Mouse (Mus musculus): ENCODE data around the gene Eid1. TPM values are rescaled to one million over a fixed set of nuclear protein-coding genes. Genes with fewer than 3 reads are reported as not detected.

Eid1 gene
- polyA plus RNA-seq, 1 experiment from 2014 or later, result 426 TPM

DNA sequence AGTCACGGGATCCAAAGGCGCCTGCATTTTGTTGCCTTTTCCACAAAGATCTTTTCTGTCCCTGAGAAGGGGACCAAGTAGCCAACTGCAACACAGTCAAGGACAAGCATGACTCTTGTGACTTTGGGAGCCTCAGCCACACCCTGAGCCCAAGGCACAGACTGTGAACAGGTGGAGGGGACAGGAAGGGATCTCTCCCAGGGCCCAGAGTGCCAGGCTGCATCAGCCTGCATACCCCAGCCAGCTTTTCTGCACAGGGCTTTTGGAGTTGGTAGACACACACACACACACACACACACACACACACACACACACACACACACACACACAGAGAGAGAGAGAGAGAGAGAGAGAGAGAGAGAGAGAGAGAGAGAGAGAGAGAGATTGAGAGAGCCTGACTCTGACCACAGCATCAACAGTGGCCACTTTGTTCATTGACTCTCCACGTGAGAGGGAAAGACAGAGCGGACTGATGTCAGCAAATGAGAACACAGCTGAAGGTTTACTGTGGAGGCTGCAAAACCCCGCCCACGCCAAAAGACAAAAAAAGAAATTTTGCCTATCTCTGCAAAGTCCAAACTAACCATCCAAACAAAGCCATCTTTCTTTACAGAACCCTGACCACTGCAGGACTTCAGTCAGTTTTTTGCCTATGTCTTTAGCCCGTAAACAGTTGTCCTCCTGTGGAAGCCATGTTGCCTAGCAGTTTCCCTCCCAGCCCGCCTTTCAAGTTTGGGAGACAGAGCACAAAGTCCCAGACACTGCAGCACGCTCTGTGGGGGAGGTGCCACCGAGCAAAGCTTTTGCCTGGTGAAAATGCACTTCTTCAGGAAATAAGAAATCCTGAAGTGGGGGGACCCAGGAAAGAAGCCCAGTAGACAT is 11.9 kb downstream of the Eid1 start:
- H3K36me3 ChIP-seq (ENCODE audit: control insufficient read depth, insufficient read depth, low read length), result no peaks in the 10 kb centered on the region
- no peaks in the 10 kb centered on the region for H3K9me3 ChIP-seq (replicated peaks; ENCODE audit: control insufficient read depth, low read length)
- H3K4me3 ChIP-seq (ENCODE audit: low read depth, low read length), result no peak overlapping the region
- no peak overlapping the region for H3K4me2 ChIP-seq (ENCODE audit: low read length)
- no peak overlapping the region for H3K9ac ChIP-seq (ENCODE audit: low read length)
- no peaks in the 10 kb centered on the region for H3K4me1 ChIP-seq (ENCODE audit: control insufficient read depth, insufficient read depth, low read length)
- DNase-seq (ENCODE audit: low spot score), result no peak
- no peak for ATAC-seq
- WGBS, result 58% methylated on average over 10 of the region's 10 CpGs
- H3K27ac ChIP-seq (ENCODE audit: low read depth, low read length), result no peak overlapping the region
- no peaks in the 10 kb centered on the region for H3K27me3 ChIP-seq (replicated peaks; ENCODE audit: control insufficient read depth, insufficient read depth, low read length)

GRCm38 (mm10) chr2:125685441-125686150 is 12.7 kb downstream of the Eid1 start:
- Histone ChIP-seq H3K36me3 (ENCODE audit: control insufficient read depth, insufficient read depth, low read length) (no peaks in the 10 kb centered on the region), H3K9ac (ENCODE audit: low read length) (no peak overlapping the region), H3K27ac (ENCODE audit: low read depth, low read length) (no peak overlapping the region), H3K4me2 (ENCODE audit: low read length) (no peak overlapping the region), H3K27me3 (replicated peaks; ENCODE audit: control insufficient read depth, insufficient read depth, low read length) (no peaks in the 10 kb centered on the region), H3K4me1 (ENCODE audit: control insufficient read depth, insufficient read depth, low read length) (no peaks in the 10 kb centered on the region), H3K4me3 (ENCODE audit: low read depth, low read length) (no peak overlapping the region), H3K9me3 (replicated peaks; ENCODE audit: control insufficient read depth, low read length) (no peaks in the 10 kb centered on the region)
- ATAC-seq (no peak), DNase-seq (ENCODE audit: low spot score) (no peak)
- WGBS, result 55% methylated on average over 9 of the region's 9 CpGs

DNA sequence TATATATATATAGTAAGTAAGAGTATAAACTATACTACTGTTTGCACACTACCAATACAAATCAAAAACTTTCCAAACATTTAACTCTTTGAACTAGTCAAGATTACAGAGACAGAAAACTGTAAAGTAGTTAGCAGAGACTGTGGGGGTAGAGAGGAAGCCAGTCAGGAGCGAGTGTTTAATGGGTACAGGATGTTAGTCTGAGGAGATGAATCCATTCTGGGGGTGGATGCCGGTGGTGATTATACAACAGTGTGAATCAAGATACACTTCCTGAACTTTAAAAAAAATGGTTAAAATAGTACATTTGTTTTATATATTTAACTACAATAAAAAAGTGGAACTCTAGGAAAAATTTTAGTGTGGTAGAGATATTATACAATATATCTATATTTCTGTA is 19.1 kb downstream of the Eid1 start:
- no peak for ATAC-seq
- WGBS, result 83% methylated on average over 2 of the region's 2 CpGs
- no peaks in the 10 kb centered on the region for H3K4me1 ChIP-seq (ENCODE audit: control insufficient read depth, insufficient read depth, low read length)

DNA sequence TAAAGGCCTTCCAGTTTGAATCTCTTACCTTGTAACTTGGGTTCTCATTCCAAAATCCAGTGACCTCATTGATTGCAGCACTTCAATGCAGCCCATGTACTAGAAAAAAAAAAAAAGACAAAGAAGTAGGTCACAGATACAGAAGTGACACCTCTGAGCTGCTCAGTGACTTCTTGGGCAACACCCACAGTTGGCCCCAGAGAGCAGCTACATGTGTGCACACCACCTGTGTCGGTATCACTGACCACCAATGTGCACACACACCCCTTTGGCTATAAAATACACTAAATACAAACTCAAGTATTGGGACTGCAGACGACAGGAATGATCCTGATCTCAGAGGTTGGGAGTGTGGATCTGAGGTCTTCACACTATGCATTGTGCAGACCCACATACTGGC is 21.9 kb downstream of the Eid1 start:
- WGBS, result 86% methylated on average over 2 of the region's 2 CpGs
- DNase-seq (ENCODE audit: low spot score) (no peak), ATAC-seq (no peak)
- Histone ChIP-seq H3K27me3 (replicated peaks; ENCODE audit: control insufficient read depth, insufficient read depth, low read length) (no peaks in the 10 kb centered on the region), H3K36me3 (ENCODE audit: control insufficient read depth, insufficient read depth, low read length) (no peaks in the 10 kb centered on the region), H3K4me2 (ENCODE audit: low read length) (no peak overlapping the region), H3K4me3 (ENCODE audit: low read depth, low read length) (no peak overlapping the region), H3K9ac (ENCODE audit: low read length) (no peak overlapping the region), H3K9me3 (replicated peaks; ENCODE audit: control insufficient read depth, low read length) (no peaks in the 10 kb centered on the region), H3K4me1 (ENCODE audit: control insufficient read depth, insufficient read depth, low read length) (no peaks in the 10 kb centered on the region), H3K27ac (ENCODE audit: low read depth, low read length) (no peak overlapping the region)

More for the DNA sequence above, 19.1 kb downstream of the Eid1 start:
- no peaks in the 10 kb centered on the region for H3K9me3 ChIP-seq (replicated peaks; ENCODE audit: control insufficient read depth, low read length)
- no peaks in the 10 kb centered on the region for H3K36me3 ChIP-seq (ENCODE audit: control insufficient read depth, insufficient read depth, low read length)
- H3K27me3 ChIP-seq (replicated peaks; ENCODE audit: control insufficient read depth, insufficient read depth, low read length), result no peaks in the 10 kb centered on the region
- no peak overlapping the region for H3K4me2 ChIP-seq (ENCODE audit: low read length)
- H3K4me3 ChIP-seq (ENCODE audit: low read depth, low read length), result no peak overlapping the region
- H3K9ac ChIP-seq (ENCODE audit: low read length), result no peak overlapping the region
- H3K27ac ChIP-seq (ENCODE audit: low read depth, low read length), result no peak overlapping the region
- DNase-seq (ENCODE audit: low spot score), result no peak

DNA sequence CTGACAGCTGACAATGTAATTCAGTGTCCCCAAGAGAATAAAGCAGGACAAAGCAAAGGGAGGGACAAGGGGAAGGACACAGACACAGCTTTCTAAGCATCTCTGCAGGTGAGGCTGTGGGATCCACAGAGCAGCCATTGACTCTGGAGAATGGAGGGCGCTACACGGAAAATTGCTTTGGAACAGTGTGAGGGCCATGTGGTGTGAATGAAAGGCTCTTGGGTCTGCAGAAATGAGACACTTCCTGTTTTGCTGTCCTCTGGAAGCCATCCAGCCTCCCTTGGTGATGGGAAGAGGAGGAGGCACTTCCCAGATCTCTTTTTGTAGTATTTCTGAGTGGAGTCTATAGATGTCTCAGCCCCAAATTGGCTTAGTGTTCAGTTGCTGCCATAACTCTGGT is 23.3 kb downstream of the Eid1 start:
- no peak overlapping the region for H3K27ac ChIP-seq (ENCODE audit: low read depth, low read length)
- no peaks in the 10 kb centered on the region for H3K4me1 ChIP-seq (ENCODE audit: control insufficient read depth, insufficient read depth, low read length)
- no peak overlapping the region for H3K4me2 ChIP-seq (ENCODE audit: low read length)
- H3K4me3 ChIP-seq (ENCODE audit: low read depth, low read length), result no peak overlapping the region
- H3K9me3 ChIP-seq (replicated peaks; ENCODE audit: control insufficient read depth, low read length), result no peaks in the 10 kb centered on the region
- no peaks in the 10 kb centered on the region for H3K27me3 ChIP-seq (replicated peaks; ENCODE audit: control insufficient read depth, insufficient read depth, low read length)
- no peaks in the 10 kb centered on the region for H3K36me3 ChIP-seq (ENCODE audit: control insufficient read depth, insufficient read depth, low read length)
- no peak overlapping the region for H3K9ac ChIP-seq (ENCODE audit: low read length)
- ATAC-seq, result no peak
- DNase-seq (ENCODE audit: low spot score), result no peak
- WGBS, result 73% methylated on average over 2 of the region's 2 CpGs

DNA sequence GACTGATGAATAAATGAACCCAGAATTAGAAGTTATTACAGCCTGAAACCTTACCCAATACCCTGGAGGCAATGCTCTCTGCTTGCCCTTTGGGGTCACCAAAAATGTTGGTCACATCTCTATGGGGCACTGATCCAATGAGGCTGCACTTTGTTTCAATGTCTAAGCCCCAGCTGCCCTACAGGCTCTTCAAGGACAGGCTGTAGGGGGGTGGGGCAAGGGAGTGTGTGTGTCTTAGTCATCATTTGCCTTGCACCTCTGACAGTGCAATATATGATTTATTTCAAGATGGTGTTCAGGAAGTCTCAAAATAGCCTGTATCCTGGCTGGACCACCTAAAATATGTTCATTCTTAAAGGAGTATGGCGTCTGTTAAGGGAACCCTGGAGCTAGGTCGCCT is 28.7 kb downstream of the Eid1 start:
- WGBS, result 97% methylated on average over 2 of the region's 2 CpGs
- H3K4me3 ChIP-seq (ENCODE audit: low read depth, low read length), result no peak overlapping the region
- H3K4me2 ChIP-seq (ENCODE audit: low read length), result no peak overlapping the region
- H3K4me1 ChIP-seq (ENCODE audit: control insufficient read depth, insufficient read depth, low read length), result peaks cover 11% of the 10 kb centered on the region; the same call in 1 of the 2 replicates
- no peak overlapping the region for H3K9ac ChIP-seq (ENCODE audit: low read length)
- DNase-seq (ENCODE audit: low spot score), result no peak
- H3K9me3 ChIP-seq (replicated peaks; ENCODE audit: control insufficient read depth, low read length), result no peaks in the 10 kb centered on the region
- no peaks in the 10 kb centered on the region for H3K27me3 ChIP-seq (replicated peaks; ENCODE audit: control insufficient read depth, insufficient read depth, low read length)
- no peak overlapping the region for H3K27ac ChIP-seq (ENCODE audit: low read depth, low read length)
- no peak for ATAC-seq
- no peaks in the 10 kb centered on the region for H3K36me3 ChIP-seq (ENCODE audit: control insufficient read depth, insufficient read depth, low read length)

- Histone ChIP-seq H3K4me1 (ENCODE audit: control insufficient read depth, insufficient read depth, low read length) (peaks cover 11% of the 10 kb centered on the region; the same call in 1 of the 2 replicates), H3K27me3 (replicated peaks; ENCODE audit: control insufficient read depth, insufficient read depth, low read length) (no peaks in the 10 kb centered on the region), H3K4me2 (ENCODE audit: low read length) (no peak overlapping the region), H3K9ac (ENCODE audit: low read length) (no peak overlapping the region), H3K9me3 (replicated peaks; ENCODE audit: control insufficient read depth, low read length) (no peaks in the 10 kb centered on the region), H3K4me3 (ENCODE audit: low read depth, low read length) (no peak overlapping the region), H3K27ac (ENCODE audit: low read depth, low read length) (no peak overlapping the region), H3K36me3 (ENCODE audit: control insufficient read depth, insufficient read depth, low read length) (no peaks in the 10 kb centered on the region)
- no peak for DNase-seq (ENCODE audit: low spot score)
- ATAC-seq, result no peak
- WGBS, result 90% methylated on average over 2 of the region's 2 CpGs
Observed at GRCm38 (mm10) chr2:125702851-125703250, 30.0 kb downstream of the Eid1 start.

DNA sequence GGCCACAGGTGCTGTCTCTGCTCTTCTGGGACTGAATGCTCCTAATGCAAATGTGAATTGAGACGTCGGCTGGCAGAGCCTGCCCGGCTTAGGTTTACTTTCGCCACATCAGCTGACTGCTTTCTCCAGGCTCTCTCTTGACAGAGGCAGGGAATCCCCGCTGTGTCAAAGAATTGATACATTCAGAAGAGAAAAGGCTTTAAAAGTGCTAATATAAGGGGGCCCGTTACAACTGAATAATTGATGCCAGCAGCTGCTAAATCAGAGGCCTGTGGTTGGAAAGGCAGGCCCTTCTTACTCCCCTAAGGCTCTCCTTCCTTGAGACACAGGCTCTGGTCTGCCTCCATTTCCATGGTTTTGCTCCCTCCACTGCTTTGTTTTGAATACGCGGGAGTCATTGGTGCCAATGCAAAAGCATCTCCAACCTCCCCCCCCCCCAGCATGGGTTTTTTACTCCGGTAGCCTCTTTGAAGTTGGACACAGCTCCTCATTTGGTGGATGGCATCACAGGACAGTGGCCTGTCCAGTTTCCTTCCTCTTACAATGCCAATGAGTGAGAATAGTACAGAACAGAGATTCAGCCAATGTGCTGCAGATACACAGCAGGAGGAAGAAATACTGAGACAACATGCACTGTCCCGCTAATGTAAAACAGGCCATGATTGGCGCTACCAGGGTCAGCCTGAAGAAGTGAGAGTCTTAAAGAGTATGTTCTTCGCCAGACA is 32.2 kb downstream of the Eid1 start:
- Histone ChIP-seq H3K9ac (ENCODE audit: low read length) (no peak overlapping the region), H3K27ac (ENCODE audit: low read depth, low read length) (peak overlapping the region; percentile 36; the same call in 1 of the 2 replicates)

More for the DNA sequence above, 32.2 kb downstream of the Eid1 start:
- Histone ChIP-seq H3K27me3 (replicated peaks; ENCODE audit: control insufficient read depth, insufficient read depth, low read length) (no peaks in the 10 kb centered on the region), H3K4me3 (ENCODE audit: low read depth, low read length) (no peak overlapping the region), H3K4me2 (ENCODE audit: low read length) (no peak overlapping the region), H3K9me3 (replicated peaks; ENCODE audit: control insufficient read depth, low read length) (no peaks in the 10 kb centered on the region), H3K4me1 (ENCODE audit: control insufficient read depth, insufficient read depth, low read length) (peaks cover 11% of the 10 kb centered on the region; the same call in 1 of the 2 replicates), H3K36me3 (ENCODE audit: control insufficient read depth, insufficient read depth, low read length) (no peaks in the 10 kb centered on the region)
- DNase-seq (ENCODE audit: low spot score) (peak; percentile 70), ATAC-seq (peak; percentile 56; the same call in 1 of the 2 replicates)
- 26% methylated on average over 12 of the region's 12 CpGs for WGBS

Data from forebrain, embryonic 14.5 days (tissue).